Mouse (Mus musculus) cerebellum, adult 9-11 months (tissue): ENCODE results near the gene Aff4.
"Not testable (repeated sequence)": the region's sequence is repeated elsewhere in the genome, so short reads cannot be mapped to it uniquely, and the experiment has no call there.

ENCODE experiments used
- DNase-seq: peaks from one replicate; pipeline ENCODE4 v3.0.0; 2022

Aff4 gene

GRCm38 (mm10) chr11:53350291-53351223 lies at the start of gene Aff4:
TSS of gene Aff4 (plus strand) at chr11:53350833.
- peak; percentile 94 for DNase-seq

- no peak for DNase-seq
These were observed 49.5 kb upstream of the Aff4 start for GRCm38 (mm10) chr11:53301167-53301515.

GRCm38 (mm10) chr11:53304044-53304840 lies 46.4 kb upstream of the Aff4 start:
- no peak for DNase-seq

GRCm38 (mm10) chr11:53306965-53307364 lies 43.7 kb upstream of the Aff4 start:
- no peak for DNase-seq

- DNase-seq, result no peak
These were observed 43.0 kb upstream of the Aff4 start for GRCm38 (mm10) chr11:53307558-53308065.

- no peak for DNase-seq
These were observed 42.3 kb upstream of the Aff4 start for GRCm38 (mm10) chr11:53308251-53308864.

- DNase-seq, result no peak
These were observed 41.7 kb upstream of the Aff4 start for GRCm38 (mm10) chr11:53308884-53309310.

- DNase-seq, result no peak
These were observed 39.2 kb upstream of the Aff4 start for GRCm38 (mm10) chr11:53311385-53311784.

- DNase-seq, result not testable (repeated sequence)
These were observed 37.8 kb upstream of the Aff4 start for GRCm38 (mm10) chr11:53312823-53313222.

GRCm38 (mm10) chr11:53314770-53315173 lies 35.9 kb upstream of the Aff4 start:
- no peak for DNase-seq

GRCm38 (mm10) chr11:53316996-53317395 lies 33.6 kb upstream of the Aff4 start:
- DNase-seq, result no peak

GRCm38 (mm10) chr11:53318041-53318440 lies 32.6 kb upstream of the Aff4 start:
- no peak for DNase-seq

- DNase-seq, result not testable (repeated sequence)
These were observed 32.1 kb upstream of the Aff4 start for GRCm38 (mm10) chr11:53318568-53318967.

GRCm38 (mm10) chr11:53319867-53320266 lies 30.8 kb upstream of the Aff4 start:
- DNase-seq, result not testable (repeated sequence)

- peak; percentile 85 for DNase-seq
These were observed 26.1 kb upstream of the Aff4 start, which contains the start of gene Zcchc10 for GRCm38 (mm10) chr11:53324512-53324968. TSS of gene Zcchc10 (plus strand) at chr11:53324679.

GRCm38 (mm10) chr11:53330325-53330724 lies 20.3 kb upstream of the Aff4 start:
- no peak for DNase-seq

- no peak for DNase-seq
These were observed 19.5 kb upstream of the Aff4 start for GRCm38 (mm10) chr11:53331121-53331520.

GRCm38 (mm10) chr11:53332076-53332680 lies 18.5 kb upstream of the Aff4 start:
- no peak for DNase-seq

- DNase-seq, result no peak
These were observed 15.0 kb upstream of the Aff4 start for GRCm38 (mm10) chr11:53335505-53336181.

- no peak for DNase-seq
These were observed 14.5 kb upstream of the Aff4 start for GRCm38 (mm10) chr11:53336182-53336571.

- DNase-seq, result no peak
These were observed 13.7 kb upstream of the Aff4 start for GRCm38 (mm10) chr11:53336924-53337323.

GRCm38 (mm10) chr11:53337684-53338083 lies 12.9 kb upstream of the Aff4 start:
- no peak for DNase-seq
